Mouse (Mus musculus) heart, embryonic 12.5 days (tissue): ENCODE results near the gene H2afx. TPM values are rescaled to one million over a fixed set of nuclear protein-coding genes. Genes with fewer than 3 reads are reported as not detected.

Experiments used
- ATAC-seq: fragments of 200-750 bp; cut with Nextera tagmentation; 2 replicates; pipeline ENCODE4 v1.8.0; 2017; ENCODE audit warnings: moderate TSS enrichment, moderate library complexity; ENCODE audit not compliant: insufficient number of reproducible peaks, low FRiP score
- H3K27ac ChIP-seq: fragments of 300-500 bp; sonication (generic); 2 replicates; pipeline ENCODE4 v1.5.1; 2016; ENCODE audit warnings: mild to moderate bottlenecking, moderate library complexity; ENCODE audit not compliant: poor library complexity, severe bottlenecking
- H3K27me3 ChIP-seq: fragments of 300-500 bp; sonication (generic); replicated peaks from 2 replicates; pipeline ENCODE4 v1.6.1; 2016; ENCODE audit warnings: mild to moderate bottlenecking, moderate library complexity
- H3K36me3 ChIP-seq: fragments of 300-500 bp; sonication (generic); 2 replicates; pipeline ENCODE4 v1.6.1; 2016; ENCODE audit warnings: mild to moderate bottlenecking, moderate library complexity
- H3K4me1 ChIP-seq: fragments of 300-500 bp; sonication (generic); replicated peaks from 2 replicates; pipeline ENCODE4 v1.6.1; 2016; ENCODE audit warnings: mild to moderate bottlenecking
- H3K4me2 ChIP-seq: fragments of 300-500 bp; sonication (generic); 2 replicates; pipeline ENCODE4 v1.6.1; 2016; ENCODE audit warnings: mild to moderate bottlenecking, moderate library complexity
- H3K4me3 ChIP-seq: fragments of 300-500 bp; sonication (generic); 2 replicates; pipeline ENCODE4 v1.5.1; 2016; ENCODE audit warnings: mild to moderate bottlenecking
- H3K9ac ChIP-seq: fragments of 300-500 bp; sonication (generic); 2 replicates; pipeline ENCODE4 v1.6.1; 2016; ENCODE audit warnings: mild to moderate bottlenecking, moderate library complexity
- H3K9me3 ChIP-seq: fragments of 300-500 bp; sonication (generic); replicated peaks from 2 replicates; pipeline ENCODE4 v1.6.1; 2016; ENCODE audit warnings: mild to moderate bottlenecking, moderate library complexity
- WGBS: fragments of 180-500 bp; shearing (Covaris S2); methylation state at CpG from one replicate; pipeline ENCODE4 v1.1.7; 2016; 5-methylcytosine and 5-hydroxymethylcytosine counted together
- polyA plus RNA-seq: library from polyadenylated mRNA; unstranded; fragments of >200 nt; fragmentation: Nextera tagmentation; extraction: Ambion mirVana; gene quantifications from 2 replicates; pipeline ENCODE4 v1.2.1, GENCODE M21; 2016

H2afx gene
- polyA plus RNA-seq, 1 experiment from 2014 or later: 231 TPM

DNA sequence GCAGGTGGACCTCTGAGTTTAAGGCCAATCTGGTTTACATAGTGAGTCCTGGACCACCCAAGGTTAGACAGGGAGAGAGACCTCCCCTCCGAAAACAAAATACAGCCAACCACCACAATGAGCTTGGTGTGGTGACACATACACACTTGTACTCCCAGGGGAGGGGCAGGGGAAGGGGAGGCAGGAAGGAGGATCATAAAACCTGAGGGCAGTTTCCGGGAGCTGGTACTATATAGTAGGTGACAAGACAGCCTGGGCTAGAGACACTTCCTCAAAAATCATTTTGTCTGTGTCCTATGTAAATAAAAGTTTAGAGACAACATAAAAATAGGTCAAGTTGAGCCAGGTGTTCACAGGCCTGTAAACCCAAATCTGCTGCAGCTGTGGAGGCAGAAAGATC lies 27.2 kb upstream of the H2afx start:
- ATAC-seq: no peak
- no peak overlapping the region for H3K4me2 ChIP-seq
- no peak overlapping the region for H3K27ac ChIP-seq
- H3K9me3 ChIP-seq: no peaks in the 10 kb centered on the region
- no peak overlapping the region for H3K9ac ChIP-seq
- 90% methylated on average over 2 of the region's 2 CpGs for WGBS
- peaks cover 6% of the 10 kb centered on the region for H3K36me3 ChIP-seq
- no peak overlapping the region for H3K4me3 ChIP-seq
- no peaks in the 10 kb centered on the region for H3K27me3 ChIP-seq
- H3K4me1 ChIP-seq: peaks cover 28% of the 10 kb centered on the region

DNA sequence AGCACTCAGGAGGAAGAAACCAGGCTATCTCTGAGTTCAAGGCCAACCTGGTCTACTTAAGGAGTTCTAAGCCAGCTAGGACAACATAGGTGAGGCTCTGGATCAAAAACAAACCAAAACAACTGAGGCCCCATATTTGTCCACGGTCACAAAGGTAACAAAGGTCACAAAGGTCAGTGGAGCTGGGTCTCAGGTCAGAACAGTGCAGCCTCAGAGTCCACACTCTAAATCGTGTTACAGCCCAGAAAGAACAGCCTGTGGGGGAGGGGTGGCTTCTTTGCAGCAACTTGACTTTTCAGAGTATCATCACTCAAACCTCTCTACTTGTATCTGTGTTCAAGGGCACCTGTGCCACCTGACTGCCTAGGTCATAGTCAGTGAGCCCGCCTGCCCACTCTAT lies 24.7 kb upstream of the H2afx start:
- H3K9me3 ChIP-seq: no peaks in the 10 kb centered on the region
- no peak for ATAC-seq
- no peak overlapping the region for H3K9ac ChIP-seq
- H3K27me3 ChIP-seq: no peaks in the 10 kb centered on the region
- H3K4me3 ChIP-seq: no peak overlapping the region
- no peak overlapping the region for H3K27ac ChIP-seq
- H3K4me2 ChIP-seq: no peak overlapping the region
- H3K4me1 ChIP-seq: peaks cover 15% of the 10 kb centered on the region
- peaks cover 23% of the 10 kb centered on the region for H3K36me3 ChIP-seq
- WGBS: 69% methylated on average over 3 of the region's 3 CpGs

DNA sequence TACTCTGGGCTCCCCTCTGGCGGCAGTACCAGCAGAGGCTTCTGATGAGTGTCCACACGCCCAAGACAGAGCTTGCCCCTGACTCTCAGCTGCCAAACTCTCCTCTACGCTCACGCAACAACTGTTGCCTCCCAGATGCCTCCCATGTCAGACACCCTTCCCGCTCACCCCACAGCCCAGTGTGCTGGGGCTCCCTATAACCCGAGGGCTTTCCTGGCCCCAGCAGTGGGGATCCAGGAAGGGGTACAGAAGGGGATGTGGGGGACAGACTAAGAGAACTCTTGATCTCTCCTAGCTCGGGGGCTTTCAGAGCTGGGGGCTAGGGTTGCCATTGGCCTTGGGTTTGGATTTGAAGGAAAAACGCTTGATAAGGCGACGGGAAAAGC lies 23.8 kb upstream of the H2afx start:
- H3K9ac ChIP-seq: peak overlapping the region; percentile 16; the same call in 1 of the 2 replicates
- peak overlapping the region; percentile 46 for H3K4me2 ChIP-seq
- peaks cover 13% of the 10 kb centered on the region for H3K4me1 ChIP-seq
- H3K27me3 ChIP-seq: no peaks in the 10 kb centered on the region
- H3K36me3 ChIP-seq: peaks cover 33% of the 10 kb centered on the region
- ATAC-seq: no peak
- no peaks in the 10 kb centered on the region for H3K9me3 ChIP-seq
- WGBS: 26% methylated on average over 10 of the region's 10 CpGs
- H3K4me3 ChIP-seq: no peak overlapping the region
- H3K27ac ChIP-seq: no peak overlapping the region

DNA sequence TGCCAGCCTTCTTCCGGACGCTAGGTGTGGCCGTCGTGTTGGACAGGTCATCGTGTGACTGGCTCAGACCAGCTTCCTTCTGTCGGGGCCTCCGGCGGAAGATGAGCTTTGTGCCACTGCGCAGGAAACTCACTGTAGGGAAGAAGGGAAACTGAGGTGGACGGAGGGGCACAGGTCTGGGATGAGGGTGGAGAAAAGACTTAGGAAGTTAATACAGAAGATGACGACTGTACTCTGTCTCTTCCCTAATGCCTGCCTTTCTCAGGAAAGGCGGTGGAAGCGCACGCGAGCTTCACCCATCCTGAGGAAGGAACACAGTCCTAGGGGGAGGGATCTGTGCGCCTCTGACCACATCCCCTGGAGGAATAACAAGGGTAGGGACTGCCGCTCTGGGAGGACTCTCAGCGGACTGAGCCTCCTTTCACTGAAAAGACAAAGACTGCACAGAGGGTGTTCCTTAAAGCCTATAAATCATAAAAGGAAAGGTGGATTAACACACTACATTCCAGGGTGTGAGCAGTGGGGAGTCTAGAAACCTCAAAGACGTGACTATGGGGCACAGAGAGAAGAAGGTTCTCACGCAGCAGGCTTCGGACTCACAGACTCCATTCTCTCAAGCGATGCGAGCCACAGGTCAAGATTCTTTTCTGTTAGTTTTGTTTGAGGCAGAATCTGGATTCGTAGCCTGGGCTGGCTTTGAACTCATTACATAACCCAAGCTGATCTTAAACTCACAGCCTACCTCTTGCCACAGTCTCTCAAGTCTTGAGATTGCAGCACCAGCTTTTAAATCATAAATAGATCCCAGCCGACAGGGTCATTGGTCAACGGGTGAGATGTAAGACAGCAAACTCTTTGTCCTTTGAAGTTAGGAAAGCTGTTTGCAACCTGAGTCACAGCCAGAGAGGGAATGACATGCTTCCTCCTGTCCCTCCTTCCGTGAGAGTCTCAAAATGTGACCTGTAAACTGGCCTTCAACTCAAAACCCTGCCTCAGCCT lies 23.1 kb upstream of the H2afx start:
- H3K36me3 ChIP-seq: peaks cover 40% of the 10 kb centered on the region
- H3K27ac ChIP-seq: no peak overlapping the region
- H3K4me2 ChIP-seq: peak overlapping the region; percentile 46
- peak overlapping the region; percentile 2; the same call in 1 of the 2 replicates for H3K4me3 ChIP-seq
- WGBS: 16% methylated on average over 27 of the region's 27 CpGs
- no peaks in the 10 kb centered on the region for H3K27me3 ChIP-seq
- H3K4me1 ChIP-seq: peaks cover 13% of the 10 kb centered on the region
- H3K9ac ChIP-seq: peak overlapping the region; percentile 16; the same call in 1 of the 2 replicates
- peak; percentile 60; the same call in 1 of the 2 replicates for ATAC-seq
- no peaks in the 10 kb centered on the region for H3K9me3 ChIP-seq

DNA sequence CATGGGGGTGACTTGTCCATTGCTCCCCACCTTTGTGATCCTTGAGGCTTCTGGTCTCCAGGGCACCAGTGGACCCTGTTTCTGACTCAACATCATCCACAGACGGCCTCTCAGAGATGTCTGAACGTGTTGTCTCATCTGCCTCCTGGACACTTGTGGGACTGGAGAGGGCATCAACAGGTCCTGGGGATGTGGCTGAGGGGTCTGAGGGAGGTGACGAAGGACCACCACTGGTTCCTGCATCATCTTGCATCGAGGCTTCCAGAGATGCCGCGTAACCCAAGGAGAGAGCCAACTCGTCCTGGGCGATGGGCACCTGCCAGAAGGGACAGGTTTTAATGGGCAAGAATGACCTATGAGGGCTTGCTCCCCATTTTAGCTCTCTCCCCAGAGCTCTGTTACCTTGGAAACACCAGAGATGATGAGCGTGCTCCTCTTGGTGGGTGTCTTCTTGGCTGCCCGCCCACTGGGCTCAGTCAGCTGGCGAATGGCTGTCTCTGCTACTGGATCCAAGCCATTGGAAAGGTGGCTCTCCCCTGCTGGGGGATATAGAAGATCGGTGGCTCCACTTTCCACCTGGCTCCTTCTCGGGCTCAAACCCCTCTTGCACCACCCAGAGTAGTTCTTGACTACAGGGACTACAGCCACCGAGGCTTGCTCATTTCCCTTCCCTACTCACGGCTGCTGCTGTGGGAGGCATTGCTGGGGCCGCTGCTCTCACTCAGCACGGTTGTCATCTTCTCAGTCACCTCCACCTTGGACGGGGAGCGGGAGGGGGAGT lies 20.8 kb upstream of the H2afx start:
- Histone ChIP-seq H3K9me3 (no peaks in the 10 kb centered on the region), H3K4me2 (no peak overlapping the region), H3K36me3 (peaks cover 47% of the 10 kb centered on the region), H3K27me3 (no peaks in the 10 kb centered on the region), H3K9ac (no peak overlapping the region), H3K4me3 (no peak overlapping the region), H3K4me1 (peaks cover 26% of the 10 kb centered on the region), H3K27ac (no peak overlapping the region)
- WGBS: 73% methylated on average over 19 of the region's 19 CpGs
- ATAC-seq: no peak

DNA sequence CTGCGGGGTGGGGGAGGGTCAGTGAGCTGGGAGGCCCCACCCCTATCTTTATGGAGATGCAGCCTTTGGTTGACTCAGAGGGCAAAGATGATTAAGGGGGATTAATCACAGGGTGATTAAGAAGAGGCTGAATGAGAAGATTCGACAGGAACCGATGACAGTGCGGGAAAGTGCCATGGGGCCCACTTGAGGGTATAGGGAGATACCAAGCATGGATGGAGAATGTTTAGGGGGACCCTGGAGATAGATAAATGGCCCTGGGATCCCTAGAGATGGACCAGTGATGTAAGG lies 20.3 kb upstream of the H2afx start:
- H3K36me3 ChIP-seq: peaks cover 47% of the 10 kb centered on the region
- no peak for ATAC-seq
- H3K4me2 ChIP-seq: no peak overlapping the region
- H3K4me1 ChIP-seq: peaks cover 31% of the 10 kb centered on the region
- no peaks in the 10 kb centered on the region for H3K9me3 ChIP-seq
- WGBS: 65% methylated on average over 4 of the region's 4 CpGs
- H3K4me3 ChIP-seq: no peak overlapping the region
- no peak overlapping the region for H3K9ac ChIP-seq
- H3K27ac ChIP-seq: no peak overlapping the region
- H3K27me3 ChIP-seq: no peaks in the 10 kb centered on the region

DNA sequence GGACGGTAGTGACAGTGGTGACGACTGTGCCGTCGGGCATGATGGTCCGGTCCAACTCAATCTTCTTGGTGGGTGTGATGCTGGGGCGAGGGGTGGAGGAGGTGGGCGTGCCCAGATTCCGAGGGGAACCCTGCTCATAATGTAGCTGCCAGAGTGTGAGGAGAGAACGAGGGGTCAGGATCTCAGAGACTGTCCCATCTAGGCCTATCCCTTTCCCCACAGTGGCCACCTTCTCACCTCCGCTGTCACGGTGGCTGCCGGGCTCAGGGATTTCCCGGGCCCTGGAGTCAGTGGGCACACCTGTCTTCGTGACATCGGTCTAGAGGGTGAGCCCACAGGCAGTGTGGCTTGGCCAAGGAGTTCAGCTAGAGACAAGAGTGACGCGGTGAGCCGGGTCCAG lies 19.6 kb upstream of the H2afx start:
- H3K9ac ChIP-seq: no peak overlapping the region
- H3K4me1 ChIP-seq: peaks cover 32% of the 10 kb centered on the region
- ATAC-seq: no peak
- no peak overlapping the region for H3K4me2 ChIP-seq
- no peak overlapping the region for H3K27ac ChIP-seq
- WGBS: 86% methylated on average over 18 of the region's 18 CpGs
- peaks cover 47% of the 10 kb centered on the region for H3K36me3 ChIP-seq
- no peaks in the 10 kb centered on the region for H3K27me3 ChIP-seq
- H3K9me3 ChIP-seq: no peaks in the 10 kb centered on the region
- H3K4me3 ChIP-seq: no peak overlapping the region

DNA sequence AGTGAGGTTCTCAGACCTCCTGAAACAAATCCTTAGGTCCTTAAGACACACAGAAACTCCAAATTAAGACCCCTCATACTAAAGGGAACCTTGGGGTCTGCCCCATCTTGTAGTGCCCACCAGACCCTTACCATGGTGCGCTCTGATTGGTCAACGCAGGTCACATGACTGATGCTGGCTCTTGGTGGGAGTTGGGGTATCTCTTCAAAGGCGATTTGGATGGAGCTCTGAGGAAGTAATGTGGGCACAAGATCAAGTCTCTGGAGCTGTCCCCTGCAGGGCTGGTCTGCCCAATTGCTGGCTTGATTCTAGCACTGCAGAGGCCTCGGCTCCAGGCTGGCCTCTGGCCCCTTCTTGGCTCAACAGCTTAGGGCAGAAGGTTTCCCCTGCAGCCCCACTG lies 17.0 kb upstream of the H2afx start:
- peaks cover 46% of the 10 kb centered on the region for H3K36me3 ChIP-seq
- no peaks in the 10 kb centered on the region for H3K9me3 ChIP-seq
- H3K4me3 ChIP-seq: no peak overlapping the region
- no peak for ATAC-seq
- H3K4me2 ChIP-seq: peak overlapping the region; percentile 88; the same call in 1 of the 2 replicates
- 73% methylated on average over 4 of the region's 4 CpGs for WGBS
- H3K9ac ChIP-seq: no peak overlapping the region
- H3K27ac ChIP-seq: no peak overlapping the region
- H3K27me3 ChIP-seq: no peaks in the 10 kb centered on the region
- peaks cover 26% of the 10 kb centered on the region for H3K4me1 ChIP-seq

DNA sequence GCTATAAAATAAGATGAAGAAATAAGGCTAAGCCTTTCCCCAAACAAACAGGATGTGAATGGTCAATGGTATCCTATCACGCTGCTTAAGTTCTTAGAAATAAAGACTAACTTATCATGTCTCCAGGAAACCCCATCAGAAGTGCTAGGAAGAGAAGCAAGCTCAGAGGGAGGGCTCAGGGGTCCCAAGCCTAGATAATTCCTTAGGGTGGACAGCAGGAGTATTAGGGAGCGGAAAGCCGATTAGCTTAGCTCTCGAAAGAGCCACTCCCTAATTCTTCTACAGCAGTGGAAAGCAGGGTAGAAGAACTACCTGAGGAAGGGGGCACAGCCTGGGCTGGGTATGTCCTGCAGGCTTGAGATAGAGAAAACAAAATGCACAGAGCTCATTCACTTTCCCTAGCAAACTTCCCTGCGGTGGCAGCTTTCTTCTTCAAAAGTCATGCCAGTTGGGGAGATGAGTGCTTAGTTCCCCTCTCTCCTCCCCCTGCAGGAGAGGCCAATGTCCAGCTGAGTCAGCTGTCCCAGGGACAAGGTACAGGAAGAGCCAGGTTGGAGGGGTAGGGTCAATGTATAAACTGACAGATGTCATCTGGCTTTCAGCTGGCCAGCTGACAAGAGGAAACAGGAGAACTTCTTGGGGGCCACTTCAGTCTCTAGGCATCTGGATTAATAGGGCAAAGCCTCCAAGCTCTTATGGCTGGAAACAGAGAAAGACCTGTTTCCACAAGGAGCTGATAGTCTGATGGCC lies 16.2 kb upstream of the H2afx start:
- Histone ChIP-seq H3K9ac (peak overlapping the region; percentile 90; the same call in 1 of the 2 replicates), H3K9me3 (no peaks in the 10 kb centered on the region), H3K4me2 (peak overlapping the region; percentile 88), H3K36me3 (peaks cover 38% of the 10 kb centered on the region), H3K27ac (no peak overlapping the region), H3K4me3 (peak overlapping the region; percentile 91), H3K4me1 (peaks cover 26% of the 10 kb centered on the region), H3K27me3 (no peaks in the 10 kb centered on the region)
- no peak for ATAC-seq
- 51% methylated on average over 5 of the region's 5 CpGs for WGBS

DNA sequence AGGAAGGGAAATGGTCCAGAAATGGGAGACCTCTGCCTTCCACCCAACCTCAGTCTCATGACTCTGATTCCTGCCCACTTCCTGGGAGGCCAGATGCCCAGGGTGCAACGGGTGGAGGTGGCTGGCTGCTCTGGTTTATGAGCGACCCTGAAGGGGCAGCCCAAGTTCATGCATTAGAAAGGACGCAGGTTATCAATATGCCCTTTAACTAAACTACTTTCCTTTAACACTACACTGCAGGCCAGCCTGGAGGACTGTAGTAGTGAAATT lies 15.7 kb upstream of the H2afx start:
- peaks cover 33% of the 10 kb centered on the region for H3K36me3 ChIP-seq
- WGBS: 30% methylated on average over 3 of the region's 3 CpGs
- ATAC-seq: no peak
- H3K9me3 ChIP-seq: no peaks in the 10 kb centered on the region
- peaks cover 26% of the 10 kb centered on the region for H3K4me1 ChIP-seq
- no peaks in the 10 kb centered on the region for H3K27me3 ChIP-seq
- peak overlapping the region; percentile 90 for H3K9ac ChIP-seq
- no peak overlapping the region for H3K27ac ChIP-seq
- peak overlapping the region; percentile 88 for H3K4me2 ChIP-seq
- peak overlapping the region; percentile 91 for H3K4me3 ChIP-seq
